Mouse (Mus musculus) adrenal gland, adult 2 months (tissue): ENCODE measurements around the gene Brd4. TPM values are rescaled to one million over a fixed set of nuclear protein-coding genes. Genes with fewer than 3 reads are reported as not detected.

ENCODE experiments used
- DNase-seq: peaks from one replicate; pipeline ENCODE4 v3.0.0; 2021
- polyA plus RNA-seq: library from polyadenylated mRNA; depleted of rRNA; stranded (reverse); fragments of >200 nt; gene quantifications from 2 replicates; pipeline ENCODE4 v1.2.3, GENCODE M21; 2012; rRNA removed
- total RNA-seq, 2 experiments: library from RNA; stranded (reverse); gene quantifications; 2 replicates each; pipeline ENCODE4 v1.2.3; 2021

Gene Brd4
- total and polyA plus RNA-seq, 3 experiments = 42.8 to 146 (median 76.0) TPM

DNA sequence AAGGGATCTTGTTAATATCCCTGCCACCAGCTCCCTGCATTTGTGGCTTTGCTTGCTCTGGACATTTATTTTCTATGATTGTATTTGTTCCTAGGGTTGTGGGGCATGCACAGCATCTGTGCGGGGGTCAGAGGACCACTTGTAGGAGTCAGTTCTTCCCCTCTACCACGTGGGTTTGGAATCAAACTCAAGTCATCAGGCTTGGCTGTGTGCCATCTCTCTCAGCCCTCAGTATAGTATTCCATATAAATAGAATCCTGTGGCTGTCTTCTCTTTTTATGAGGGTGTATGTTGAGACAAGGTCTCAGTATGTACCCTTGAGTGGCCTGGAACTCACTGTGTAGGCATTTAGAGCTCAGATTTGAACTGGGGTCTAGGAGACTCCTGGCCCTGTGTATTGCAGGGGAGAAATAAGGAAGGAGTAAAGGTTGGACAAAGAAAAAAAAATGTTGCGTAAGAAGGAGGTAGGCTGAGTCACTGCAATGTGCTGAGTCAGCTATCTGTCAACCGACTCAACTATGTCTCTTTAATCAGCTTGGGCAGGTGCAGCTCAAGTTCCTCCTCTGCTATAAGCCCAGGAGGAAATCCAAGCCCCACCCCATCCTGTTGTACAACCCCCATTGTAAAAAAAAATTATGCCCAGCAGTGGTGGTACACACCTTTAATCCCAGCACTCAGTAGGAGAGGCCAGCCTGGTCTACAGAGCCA, 114.8 kb downstream of the Brd4 start:
- no peak for DNase-seq

DNA sequence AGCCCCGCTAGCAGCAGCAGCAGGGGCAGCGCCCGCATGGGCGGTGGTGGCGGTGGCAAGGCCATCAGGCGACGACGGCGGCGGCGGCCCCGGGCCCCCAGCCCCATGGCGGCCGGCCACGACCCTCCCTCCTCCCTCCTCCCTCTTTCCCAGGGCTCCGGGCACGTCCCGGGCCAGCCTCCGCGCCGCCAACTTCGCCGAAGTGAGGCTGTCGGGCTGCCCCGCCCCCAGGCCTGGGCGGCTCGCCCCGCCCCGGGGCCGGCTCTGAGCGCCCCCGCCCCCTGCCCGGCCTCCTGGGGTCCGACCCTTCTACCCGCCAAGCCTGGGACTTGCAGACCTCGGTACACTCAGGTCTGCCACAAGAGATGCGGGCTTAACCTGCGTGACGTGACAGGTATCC, 117.8 kb downstream of the Brd4 start, which contains the start of gene Notch3:
Notch3 (minus strand) TSS at position 166 of the 400 bp plus-strand sequence.
- DNase-seq = peak; percentile 54

DNA sequence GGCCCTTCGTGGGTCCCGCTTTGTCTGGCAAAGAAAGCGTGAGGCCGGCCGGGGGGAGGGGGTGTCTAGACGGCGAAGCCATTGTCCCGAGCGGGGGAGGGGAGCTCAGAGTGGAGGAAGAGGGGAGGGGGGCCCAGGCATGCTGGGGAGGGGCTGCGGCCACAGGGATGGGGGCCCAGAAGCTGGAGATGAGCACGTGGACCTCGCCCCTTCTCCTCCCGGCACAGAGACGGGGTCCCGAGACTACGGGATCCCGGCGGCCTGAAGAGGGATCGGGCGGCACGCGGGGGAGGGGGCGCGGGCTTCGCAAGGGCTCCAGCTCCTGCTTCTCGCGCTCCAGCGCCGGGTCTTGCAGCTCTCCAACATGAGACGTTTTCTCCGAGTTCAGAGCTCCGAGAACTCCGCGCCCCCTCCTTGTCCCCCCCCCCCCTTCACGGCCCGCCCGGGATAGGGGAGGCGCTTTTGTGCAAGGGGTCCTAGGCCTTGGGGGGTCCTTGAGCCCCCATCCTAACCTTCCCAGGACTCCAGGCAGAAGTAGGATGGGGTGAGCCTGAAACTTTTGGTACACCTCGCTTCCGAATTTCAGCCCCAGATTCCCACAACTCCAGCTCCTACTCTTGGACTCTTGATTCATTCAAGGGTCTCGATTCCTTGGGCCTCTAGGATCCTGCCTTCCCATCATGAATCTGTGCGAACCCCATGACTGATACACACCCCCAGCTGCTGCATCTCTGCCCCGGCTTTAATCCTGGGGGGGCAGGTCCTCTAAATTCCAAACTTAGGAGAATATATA, 118.5 kb downstream of the Brd4 start:
- DNase-seq = peak; percentile 45

DNA sequence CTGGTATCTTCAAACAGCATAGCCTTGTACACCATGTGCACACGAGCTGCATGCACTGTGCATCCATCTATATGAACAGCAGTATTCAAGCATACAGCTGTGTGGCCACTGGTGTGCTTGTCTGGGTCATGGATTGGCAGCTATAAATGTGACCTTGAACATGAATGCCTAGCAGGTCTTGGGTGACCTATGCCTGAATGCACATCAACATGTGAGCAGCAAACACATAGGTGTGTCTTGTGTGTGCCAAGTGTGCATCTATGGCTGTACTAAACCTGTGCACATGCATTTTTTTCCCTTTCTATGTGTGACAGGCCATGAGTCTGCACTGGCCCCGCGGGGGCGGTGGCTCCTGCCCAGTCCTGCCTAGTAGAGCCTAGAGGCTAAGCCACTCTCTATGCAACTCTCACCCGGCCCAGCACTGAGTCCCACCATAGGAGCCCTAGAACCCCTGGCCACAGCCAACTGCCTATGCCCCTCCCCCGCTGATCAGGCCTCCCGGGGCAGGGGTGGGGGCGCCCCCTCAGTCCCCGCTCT, 119.2 kb downstream of the Brd4 start:
- DNase-seq = no peak

DNA sequence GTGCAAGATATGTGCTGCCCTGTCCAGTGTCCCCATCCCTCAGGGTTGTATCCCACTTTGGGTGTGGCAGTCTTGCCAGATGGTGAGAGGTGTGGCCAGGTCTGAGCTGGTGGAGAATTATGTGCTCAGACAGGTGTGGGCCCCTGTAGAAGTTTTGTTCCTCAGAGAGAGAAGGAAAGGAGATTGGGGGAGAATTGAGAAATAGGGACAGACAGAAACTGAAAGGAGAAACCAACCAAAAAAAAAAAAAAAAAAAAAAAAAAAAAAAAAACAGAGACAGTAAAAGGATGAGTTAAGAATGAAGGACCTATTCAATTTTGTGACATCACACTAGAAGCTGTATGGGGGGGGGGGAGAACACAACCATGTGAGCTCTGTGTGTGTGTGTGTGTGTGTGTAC, 119.7 kb downstream of the Brd4 start:
- no peak for DNase-seq

DNA sequence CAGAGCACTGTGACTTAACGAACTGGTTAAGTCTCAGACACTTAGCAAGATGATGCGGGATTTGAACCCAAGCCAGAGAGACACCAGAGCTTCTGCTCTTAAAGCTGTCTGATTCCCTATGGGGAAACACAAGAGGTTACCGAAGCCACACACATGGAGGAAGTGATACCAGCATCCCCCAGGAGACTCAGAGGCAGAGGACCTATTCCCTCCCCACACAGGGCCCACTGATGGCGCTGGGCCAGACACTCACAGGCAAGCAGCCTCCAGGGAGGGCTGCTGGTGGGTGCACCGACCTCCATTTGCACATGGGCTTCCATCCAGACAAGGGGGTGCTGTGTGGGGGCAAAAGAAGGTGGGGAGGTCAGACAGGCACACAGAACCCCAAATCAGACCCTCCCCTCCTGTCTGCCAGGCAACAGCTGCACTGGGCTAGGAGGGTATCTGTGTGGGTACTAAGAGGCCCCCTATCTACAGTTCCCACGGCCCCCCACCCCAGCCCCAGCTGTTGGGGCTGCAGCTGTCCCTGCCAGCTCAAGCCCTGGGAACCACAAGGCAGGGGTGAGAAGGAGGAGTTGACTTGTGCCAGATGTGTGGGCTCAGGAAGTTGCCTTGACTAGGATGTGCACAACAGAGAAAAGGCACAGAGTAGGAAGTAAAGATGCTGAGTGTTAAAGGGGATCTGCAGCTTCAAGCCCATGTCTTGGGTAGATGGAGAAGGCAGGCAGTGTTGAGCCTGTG, 120.4 kb downstream of the Brd4 start:
- no peak for DNase-seq

DNA sequence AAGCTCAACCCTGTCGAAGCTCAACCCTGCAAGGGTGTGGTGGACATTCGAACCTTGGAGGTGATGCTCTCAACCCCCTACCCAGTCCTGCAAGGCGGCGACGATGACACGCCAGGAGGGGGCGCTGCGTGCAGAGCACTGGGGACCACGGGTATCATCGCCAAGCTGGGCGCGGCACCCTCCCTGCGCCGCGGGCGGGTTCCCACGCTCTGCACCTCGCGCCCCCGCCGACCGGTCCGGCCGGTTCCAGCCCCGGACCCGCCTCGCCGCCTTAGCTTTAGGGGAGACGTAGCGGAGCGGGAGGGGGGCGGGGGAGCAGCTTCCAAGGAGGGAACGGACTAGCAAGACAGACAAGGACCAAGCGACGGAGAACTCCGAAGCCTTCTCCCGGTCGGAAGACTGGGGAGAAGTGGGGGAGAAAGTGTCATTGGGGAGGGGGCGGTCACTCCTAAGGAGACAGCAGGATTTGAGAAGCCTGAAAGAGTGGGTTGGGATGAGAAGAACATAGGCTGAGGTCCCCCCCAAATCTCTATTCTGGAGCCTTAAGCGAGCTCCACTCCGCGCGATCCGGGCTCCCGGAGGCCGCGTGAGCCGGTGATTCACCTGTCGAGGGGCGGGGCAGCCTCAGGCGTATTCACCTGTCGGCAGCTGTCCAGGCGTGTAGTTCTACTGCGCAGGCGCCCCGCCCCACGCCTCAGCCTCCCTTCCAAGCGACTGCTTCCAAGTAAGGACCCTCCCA, 122.2 kb downstream of the Brd4 start:
- peak; percentile 60 for DNase-seq

DNA sequence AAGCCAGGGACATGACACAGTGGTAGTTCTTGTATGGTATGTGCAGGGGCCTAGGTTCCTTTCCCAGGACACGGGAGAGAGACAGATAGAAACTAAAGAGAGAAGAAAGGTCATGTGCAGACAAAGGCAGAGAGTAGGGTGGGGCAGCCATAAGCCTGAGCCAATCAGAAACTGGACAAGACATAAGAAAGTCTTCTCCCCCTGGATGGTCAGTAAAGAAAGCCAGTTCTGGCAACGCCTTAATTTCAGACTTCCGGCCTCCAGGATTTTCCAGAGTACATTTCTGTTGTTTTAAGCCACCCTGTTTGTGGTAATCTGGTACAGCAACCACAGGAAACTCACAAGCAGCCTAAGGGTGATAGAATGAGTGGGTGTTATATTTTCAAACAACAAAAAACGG, 123.6 kb downstream of the Brd4 start:
- no peak for DNase-seq

DNA sequence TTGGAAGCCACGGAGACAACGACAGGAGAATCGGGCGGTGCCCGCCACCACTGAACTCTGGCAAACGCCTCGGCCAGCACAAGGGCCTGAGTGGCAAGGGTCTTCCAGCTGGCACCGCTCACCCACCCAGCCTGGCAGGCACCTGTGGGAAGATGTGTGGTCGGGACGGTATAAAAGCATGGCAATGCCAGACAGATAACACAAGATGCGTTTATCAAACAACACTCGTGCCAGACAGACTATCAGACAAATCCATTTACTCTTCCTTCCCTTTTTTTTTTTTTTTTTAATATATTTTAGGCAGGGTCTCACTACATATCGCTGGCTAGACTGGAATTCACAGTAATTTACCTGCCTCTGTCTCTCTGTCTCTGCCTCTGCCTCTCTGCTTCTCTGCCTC, 125.7 kb downstream of the Brd4 start:
- DNase-seq = no peak

DNA sequence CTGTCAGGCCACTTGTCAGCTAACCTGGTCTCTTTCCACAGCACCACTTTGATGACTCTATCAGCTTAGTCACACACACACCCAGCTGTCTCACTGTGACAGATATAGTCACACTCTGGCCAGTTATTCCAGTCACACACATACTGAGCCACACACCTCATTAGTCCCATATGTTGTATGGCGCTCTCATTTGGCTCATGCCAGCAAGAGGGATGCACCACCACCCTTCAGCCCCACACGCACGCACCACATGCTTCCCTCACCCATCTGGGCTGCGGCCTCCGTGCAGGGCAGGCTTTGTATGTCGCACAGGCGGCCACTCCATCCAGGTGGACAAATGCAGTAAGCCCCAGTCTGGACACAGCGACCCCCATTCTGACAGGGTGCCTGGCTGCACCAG, 137.8 kb downstream of the Brd4 start:
- DNase-seq = no peak

Other genes starting within 250 kb of the Brd4 start
- 10 to 100 TPM; 23.6 to 23.7 TPM for gene Rrp1b, start 248.6 kb downstream of the Brd4 start, total RNA-seq
- 17.3 and 24.3 TPM in 2 replicates for gene Rrp1b, start 248.6 kb downstream of the Brd4 start, polyA plus RNA-seq
- 1 to 10 TPM in 1 of 2 experiments, under 1 TPM in 1; 0.58 to 1.4 TPM for gene Hsf2bp, start 248.4 kb downstream of the Brd4 start, total RNA-seq
- not detected in 2 replicates for gene Hsf2bp, start 248.4 kb downstream of the Brd4 start, polyA plus RNA-seq
- 10 to 100 TPM in 1 of 2 experiments, 1 to 10 TPM in 1; 5.6 to 11.7 TPM for gene Notch3, start 117.9 kb downstream of the Brd4 start, total RNA-seq
- 35.5 and 44.3 TPM in 2 replicates for gene Notch3, start 117.9 kb downstream of the Brd4 start, polyA plus RNA-seq
- under 1 TPM; 0.23 to 0.48 TPM for gene Ephx3, start 95.2 kb downstream of the Brd4 start, total RNA-seq
- gene Ephx3, start 95.2 kb downstream of the Brd4 start, polyA plus RNA-seq = 0.81 and 0.96 TPM in 2 replicates
- gene Akap8, start 36.5 kb upstream of the Brd4 start, total RNA-seq = 10 to 100 TPM; 58.1 to 88.6 TPM
- 79.3 and 90.7 TPM in 2 replicates for gene Akap8, start 36.5 kb upstream of the Brd4 start, polyA plus RNA-seq
- gene Akap8l, start 65.9 kb upstream of the Brd4 start, total RNA-seq = 100 to 1,000 TPM in 1 of 2 experiments, 10 to 100 TPM in 1; 74.1 to 117 TPM
- 398 and 521 TPM in 2 replicates for gene Akap8l, start 65.9 kb upstream of the Brd4 start, polyA plus RNA-seq
- gene Wiz, start 104.7 kb upstream of the Brd4 start, total RNA-seq = 10 to 100 TPM; 45.9 to 48.9 TPM
- 58.3 and 64.0 TPM in 2 replicates for gene Wiz, start 104.7 kb upstream of the Brd4 start, polyA plus RNA-seq
- 1 to 10 TPM; 1.2 to 1.6 TPM for gene Rasal3, start 118.9 kb upstream of the Brd4 start, total RNA-seq
- 3.3 and 4.1 TPM in 2 replicates for gene Rasal3, start 118.9 kb upstream of the Brd4 start, polyA plus RNA-seq
- under 1 TPM; 0.29 to 0.35 TPM for gene Pglyrp2, start 139.4 kb upstream of the Brd4 start, total RNA-seq
- 0.82 and 0.87 TPM in 2 replicates for gene Pglyrp2, start 139.4 kb upstream of the Brd4 start, polyA plus RNA-seq
- gene Cyp4f39, start 168.0 kb upstream of the Brd4 start, total RNA-seq = not detected
- not detected in 2 replicates for gene Cyp4f39, start 168.0 kb upstream of the Brd4 start, polyA plus RNA-seq
- 10 to 100 TPM in 1 of 2 experiments, 1 to 10 TPM in 1; 7.2 to 10.3 TPM for gene Cyp4f17, start 221.3 kb upstream of the Brd4 start, total RNA-seq
- 13.0 and 16.2 TPM in 2 replicates for gene Cyp4f17, start 221.3 kb upstream of the Brd4 start, polyA plus RNA-seq